Mouse (Mus musculus) gastrocnemius, adult 2 months (tissue): ENCODE measurements around the gene Mrc2. TPM values are rescaled to one million over a fixed set of nuclear protein-coding genes. Genes with fewer than 3 reads are reported as not detected.

Experiments
- DNase-seq: peaks from one replicate; pipeline ENCODE4 v3.0.0; 2022
- H3K27ac ChIP-seq: fragments of 200-600 bp; 2 replicates; pipeline ENCODE4 v1.8.1; 2022; ENCODE audit warnings: mild to moderate bottlenecking
- H3K4me3 ChIP-seq: fragments of 200-600 bp; 2 replicates; pipeline ENCODE4 v1.8.1; 2022; ENCODE audit warnings: mild to moderate bottlenecking, moderate library complexity
- CTCF ChIP-seq: fragments of 200-600 bp; IDR thresholded peaks from 2 replicates; pipeline ENCODE4 v1.8.1; 2022; ENCODE audit warnings: antibody characterized with exemption, mild to moderate bottlenecking, moderate library complexity
- intact Hi-C: fragments of 180-260 bp; cut with DNase I; formaldehyde crosslinking; loops from one replicate; pipeline ENCODE4 v1.15.1; 2025
- long read RNA-seq, 2 experiments: library from polyadenylated mRNA; stranded (forward); transcript quantifications; one replicate each; pipeline ENCODE4 v2.0.0; 2021
- total RNA-seq, 2 experiments: library from RNA; stranded (reverse); gene quantifications; 2 replicates each; pipeline ENCODE4 v1.2.3; 2021

Mrc2 gene
- 10 to 100 TPM in 1 of 2 experiments, 1 to 10 TPM in 1; 5.9 to 17.6 TPM for total RNA-seq
- long read RNA-seq, experiment 1, full-length matches to known transcripts = 3 of 8 reads
- long read RNA-seq, experiment 1, partial matches to known transcripts = 2 of 8 reads
- long read RNA-seq, experiment 1, other reads (novel, unspliced or antisense) = 3 of 8 reads
- long read RNA-seq, experiment 2, full-length matches to known transcripts = 2 of 4 reads
- long read RNA-seq, experiment 2, partial matches to known transcripts = 2 of 4 reads
- long read RNA-seq, experiment 2, other reads (novel, unspliced or antisense) = 0 of 4 reads

- peak; percentile 85 for DNase-seq
- peak within 1 kb of the TSS; percentile 90 for H3K27ac ChIP-seq
- peak within 1 kb of the TSS; percentile 79 for H3K4me3 ChIP-seq
- intact Hi-C loops = no loop called here
- TF ChIP-seq CTCF = no peak
Measured at GRCm38 (mm10) chr11:105292124-105293071, at the start of gene Mrc2. Mrc2 (plus strand) TSS chr11:105292643.

- intact Hi-C loops = no loop called here
- no peak for TF ChIP-seq CTCF
- Histone ChIP-seq H3K27ac (peak overlapping the region; percentile 24; the same call in 1 of the 2 replicates), H3K4me3 (no peak overlapping the region)
- DNase-seq = no peak
Measured at GRCm38 (mm10) chr11:105246369-105246768, 46.1 kb upstream of the Mrc2 start.

- no peak for DNase-seq
- intact Hi-C loops = no loop called here
- peak; percentile 12; the same call in 1 of the 2 replicates for TF ChIP-seq CTCF
- Histone ChIP-seq H3K27ac (peak overlapping the region; percentile 24; the same call in 1 of the 2 replicates), H3K4me3 (no peak overlapping the region)
Measured at GRCm38 (mm10) chr11:105246785-105247184, 45.7 kb upstream of the Mrc2 start.

GRCm38 (mm10) chr11:105247321-105247720, 45.1 kb upstream of the Mrc2 start:
- no peak overlapping the region for H3K4me3 ChIP-seq
- intact Hi-C loops = no loop called here
- no peak overlapping the region for H3K27ac ChIP-seq
- TF ChIP-seq CTCF = no peak
- no peak for DNase-seq

GRCm38 (mm10) chr11:105259733-105260132, 32.7 kb upstream of the Mrc2 start:
- intact Hi-C loops = loop anchor here (10.0 kb wide), 1 partner anchor 135 kb away; the partner anchor contains the start of gene Mettl2
- Histone ChIP-seq H3K27ac (no peak overlapping the region), H3K4me3 (no peak overlapping the region)
- DNase-seq = no peak
- TF ChIP-seq CTCF = no peak

- no peak overlapping the region for H3K27ac ChIP-seq
- no peak overlapping the region for H3K4me3 ChIP-seq
- intact Hi-C loops = loop anchor here (10.0 kb wide), 1 partner anchor 136 kb away; the partner anchor contains the start of gene Mettl2
- TF ChIP-seq CTCF = no peak
- DNase-seq = no peak
Measured at GRCm38 (mm10) chr11:105261116-105261515, 31.3 kb upstream of the Mrc2 start.

GRCm38 (mm10) chr11:105261601-105262351, 30.7 kb upstream of the Mrc2 start:
- TF ChIP-seq CTCF = no peak
- Histone ChIP-seq H3K4me3 (no peak overlapping the region), H3K27ac (no peak overlapping the region; the same call in 1 of the 2 replicates)
- no peak for DNase-seq
- intact Hi-C loops = loop anchor here (10.0 kb wide), 1 partner anchor 137 kb away; the partner anchor contains the start of gene Mettl2

- TF ChIP-seq CTCF = no peak
- no peak for DNase-seq
- intact Hi-C loops = loop anchor here (10.0 kb wide), 1 partner anchor 140 kb away; the partner anchor contains the start of gene Mettl2
- Histone ChIP-seq H3K4me3 (no peak overlapping the region), H3K27ac (no peak overlapping the region)
Measured at GRCm38 (mm10) chr11:105264506-105264905, 27.9 kb upstream of the Mrc2 start.

- intact Hi-C loops = loop anchor here (10.0 kb wide), 1 partner anchor 140 kb away; the partner anchor contains the start of gene Mettl2
- TF ChIP-seq CTCF = no peak
- H3K4me3 ChIP-seq = no peak overlapping the region
- no peak overlapping the region for H3K27ac ChIP-seq
- DNase-seq = no peak
Measured at GRCm38 (mm10) chr11:105264988-105265387, 27.5 kb upstream of the Mrc2 start.

- H3K4me3 ChIP-seq = no peak overlapping the region
- H3K27ac ChIP-seq = peak overlapping the region; percentile 77
- peak; percentile 61 for DNase-seq
- intact Hi-C loops = loop anchor here (2.0 to 5.0 kb wide), 3 partner anchors 77 to 641 kb away; partner anchors contain the start of gene Tanc2
- TF ChIP-seq CTCF = peak; percentile 83
Measured at GRCm38 (mm10) chr11:105270155-105270554, 22.3 kb upstream of the Mrc2 start.

GRCm38 (mm10) chr11:105280456-105280855, 12.0 kb upstream of the Mrc2 start:
- TF ChIP-seq CTCF = no peak
- H3K27ac ChIP-seq = no peak overlapping the region; the same call in 1 of the 2 replicates
- DNase-seq = no peak
- no peak overlapping the region for H3K4me3 ChIP-seq
- intact Hi-C loops = loop anchor here (5.0 kb wide), 1 partner anchor 52 kb away; no protein-coding TSS in a partner anchor

GRCm38 (mm10) chr11:105281291-105281690, 11.2 kb upstream of the Mrc2 start:
- H3K4me3 ChIP-seq = no peak overlapping the region
- peak; percentile 48 for DNase-seq
- intact Hi-C loops = loop anchor here (5.0 kb wide), 1 partner anchor 51 kb away; no protein-coding TSS in a partner anchor
- no peak for TF ChIP-seq CTCF
- peak overlapping the region; percentile 80 for H3K27ac ChIP-seq
